Mouse (Mus musculus) heart, embryonic 14.5 days (tissue): Measurements from ENCODE around the gene Cdk16. TPM values are rescaled to one million over a fixed set of nuclear protein-coding genes. Genes with fewer than 3 reads are reported as not detected.
A peak's percentile ranks its signal among the peaks of the same experiment; 100 is the strongest.

Source experiments
- ATAC-seq: fragments of 200-750 bp; cut with Nextera tagmentation; 2 replicates; pipeline ENCODE4 v1.8.0; 2017; ENCODE audit warnings: low read depth, moderate TSS enrichment; ENCODE audit not compliant: insufficient number of reproducible peaks, insufficient read depth, low FRiP score
- H3K27ac ChIP-seq, 2 experiments: fragments of 200-500 bp in 1 of 2; fragments of 300-500 bp in 1 of 2; sonication (generic) in 1 of 2; replicated peaks in 1 of 2; 2 replicates each; pipeline ENCODE4 v1.5.1; 2012 to 2014; ENCODE audit warnings: low read depth in 2 of 2, low read length in 2 of 2, control low read depth in 1 of 2, mild to moderate bottlenecking in 1 of 2, mixed read lengths in 1 of 2; ENCODE audit not compliant: control insufficient read depth in 1 of 2, insufficient read depth in 1 of 2
- H3K27me3 ChIP-seq: fragments of 300-500 bp; sonication (generic); 2 replicates; pipeline ENCODE4 v1.6.1; 2014; ENCODE audit warnings: mild to moderate bottlenecking, low read length, control low read depth; ENCODE audit not compliant: control insufficient read depth, insufficient read depth
- H3K36me3 ChIP-seq: fragments of 300-500 bp; sonication (generic); 2 replicates; pipeline ENCODE4 v1.6.1; 2014; ENCODE audit warnings: mild to moderate bottlenecking, control low read depth, low read length, mixed read lengths; ENCODE audit not compliant: control insufficient read depth, insufficient read depth
- H3K4me1 ChIP-seq, 2 experiments: fragments of 200-500 bp in 1 of 2; fragments of 300-500 bp in 1 of 2; sonication (generic) in 1 of 2; 2 replicates each; pipeline ENCODE4 v1.6.1; 2012 to 2014; ENCODE audit warnings: low read length in 2 of 2, control low read depth in 1 of 2, mixed read lengths in 1 of 2; ENCODE audit not compliant: control insufficient read depth in 2 of 2, insufficient read depth in 2 of 2
- H3K4me2 ChIP-seq: fragments of 300-500 bp; sonication (generic); 2 replicates; pipeline ENCODE4 v1.6.1; 2014; ENCODE audit warnings: mild to moderate bottlenecking, low read length
- H3K4me3 ChIP-seq, 2 experiments: fragments of 200-500 bp in 1 of 2; fragments of 300-500 bp in 1 of 2; sonication (generic) in 1 of 2; 2 replicates each; pipeline ENCODE4 v1.5.1; 2012 to 2014; ENCODE audit warnings: low read length in 2 of 2, mild to moderate bottlenecking in 2 of 2, control low read depth in 1 of 2, low read depth in 1 of 2, moderate library complexity in 1 of 2; ENCODE audit not compliant: control insufficient read depth in 1 of 2, insufficient read depth in 1 of 2
- H3K9ac ChIP-seq: fragments of 300-500 bp; sonication (generic); 2 replicates; pipeline ENCODE4 v1.6.1; 2014; ENCODE audit warnings: mild to moderate bottlenecking, low read length
- H3K9me3 ChIP-seq: fragments of 300-500 bp; sonication (generic); 2 replicates; pipeline ENCODE4 v1.6.1; 2016; ENCODE audit warnings: low read length, control low read depth; ENCODE audit not compliant: control insufficient read depth
- WGBS: fragments of 180-500 bp; shearing (Covaris S2); extraction: QIAGEN DNeasy Blood & Tissue Kit; methylation state at CpG from one replicate; pipeline ENCODE4 v1.1.7; 2014; 5-methylcytosine and 5-hydroxymethylcytosine counted together
- polyA plus RNA-seq: library from polyadenylated mRNA; unstranded; fragments of >200 nt; fragmentation: Nextera tagmentation; extraction: Ambion mirVana; gene quantifications from 2 replicates; pipeline ENCODE4 v1.2.1, GENCODE M21; 2014

Cdk16 gene
- polyA plus RNA-seq, 1 experiment from 2014 or later: 85.2 TPM

DNA sequence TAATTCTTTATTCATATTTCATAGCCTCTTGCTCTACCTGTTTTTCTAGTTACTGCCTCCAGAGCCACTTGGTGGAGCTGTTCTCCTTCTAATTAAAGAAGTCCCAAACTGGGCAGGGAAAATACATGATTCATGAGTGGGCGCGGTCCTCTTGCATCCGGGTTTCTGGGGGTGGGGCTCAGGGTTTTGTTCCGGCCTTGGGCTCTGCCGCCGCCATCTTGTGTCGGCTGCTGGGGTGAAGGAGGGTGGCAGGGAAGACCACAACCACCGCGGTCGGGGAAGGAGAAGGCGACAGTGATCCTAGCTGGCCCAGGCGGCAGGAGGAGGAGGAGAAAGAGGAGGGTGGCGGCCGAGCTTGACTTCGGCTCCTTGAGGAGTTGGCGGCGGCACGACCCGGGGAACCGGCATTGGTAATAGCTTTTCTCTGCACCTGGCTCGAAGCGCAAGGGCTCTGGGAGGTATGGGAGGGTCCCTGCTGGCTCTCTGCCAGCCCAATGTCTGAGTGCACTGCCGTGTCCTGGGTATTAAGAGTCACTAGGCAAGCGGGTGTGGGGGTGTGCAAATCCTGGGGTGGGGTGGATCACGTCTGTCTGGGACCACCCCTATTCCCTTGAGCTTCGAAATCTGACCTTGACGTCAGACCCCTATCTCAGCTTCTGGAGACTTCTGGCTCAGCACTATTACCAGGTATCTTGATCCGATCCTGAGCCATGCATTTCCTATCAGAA lies 24.9 kb upstream of the Cdk16 start:
- H3K4me1 ChIP-seq: peaks cover 2 to 13% of the 10 kb centered on the region in 2 experiments
- peak overlapping the region; percentile 67 to 68 for H3K4me3 ChIP-seq
- H3K4me2 ChIP-seq: peak overlapping the region; percentile 69
- no peaks in the 10 kb centered on the region for H3K27me3 ChIP-seq
- peak overlapping the region; percentile 66 to 82 for H3K27ac ChIP-seq
- 19% methylated on average over 28 of the region's 28 CpGs for WGBS
- no peaks in the 10 kb centered on the region for H3K9me3 ChIP-seq
- peak; percentile 76 for ATAC-seq
- peak overlapping the region; percentile 90 for H3K9ac ChIP-seq
- peaks cover 22% of the 10 kb centered on the region for H3K36me3 ChIP-seq

DNA sequence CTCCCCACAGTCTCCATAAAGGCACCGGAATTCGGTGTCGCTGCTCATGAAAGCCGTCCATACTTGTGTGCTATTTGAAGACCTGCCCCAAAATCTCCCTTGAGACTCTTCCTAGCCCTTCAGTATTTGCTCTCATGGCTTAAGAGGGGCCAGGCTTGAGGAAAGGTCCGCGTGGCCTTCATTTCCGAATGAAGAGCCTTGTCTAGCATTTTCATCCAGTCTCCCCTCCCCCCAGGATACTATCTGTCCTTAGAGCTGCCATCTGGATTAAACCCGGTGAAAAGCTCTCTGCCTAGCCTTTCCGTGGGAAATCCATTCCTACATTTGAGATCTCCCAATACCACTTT lies 24.3 kb upstream of the Cdk16 start:
- Histone ChIP-seq H3K27ac (peak overlapping the region; percentile 66 to 82), H3K4me1 (peaks cover 2 to 13% of the 10 kb centered on the region in 2 experiments), H3K27me3 (no peaks in the 10 kb centered on the region), H3K4me2 (peak overlapping the region; percentile 69), H3K9ac (peak overlapping the region; percentile 90), H3K36me3 (peaks cover 27% of the 10 kb centered on the region), H3K4me3 (peak overlapping the region; percentile 67 to 68), H3K9me3 (no peaks in the 10 kb centered on the region)
- peak; percentile 11; the same call in 1 of the 2 replicates for ATAC-seq
- WGBS: 17% methylated on average over 9 of the region's 9 CpGs

DNA sequence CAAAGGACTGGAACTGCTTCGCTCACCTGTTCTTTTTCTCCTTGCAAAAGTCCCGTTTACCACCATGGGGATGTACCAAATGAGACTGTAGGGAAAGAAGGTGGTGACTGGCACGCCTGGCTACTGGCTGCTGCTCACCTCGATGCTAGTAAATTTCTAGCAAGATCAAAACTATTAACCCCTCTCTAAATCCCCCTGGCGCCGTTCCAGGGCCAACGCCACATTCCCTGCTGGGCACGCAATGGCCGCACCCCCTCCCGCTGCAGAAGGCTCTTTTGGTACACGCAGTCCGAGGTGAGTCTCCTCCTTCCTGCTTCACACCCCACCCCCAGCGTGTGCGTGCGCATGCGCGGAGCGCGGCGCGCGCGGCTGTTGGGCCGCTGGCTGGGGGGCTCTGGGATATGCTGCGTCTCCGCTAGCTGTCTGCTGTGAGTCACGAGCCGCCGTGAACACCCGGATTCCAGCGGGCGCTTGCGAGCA lies 354 bp downstream of the Cdk16 start:
- H3K27me3 ChIP-seq: no peaks in the 10 kb centered on the region
- peaks cover 0 to 11% of the 10 kb centered on the region in 2 experiments; a peak in 2 of 4 replicates for H3K4me1 ChIP-seq
- H3K9me3 ChIP-seq: no peaks in the 10 kb centered on the region
- H3K9ac ChIP-seq: peak overlapping the region; percentile 94
- H3K36me3 ChIP-seq: peaks cover 22% of the 10 kb centered on the region
- peak overlapping the region; percentile 97 to 98 for H3K27ac ChIP-seq
- 12% methylated on average over 33 of the region's 33 CpGs for WGBS
- H3K4me3 ChIP-seq: peak overlapping the region; percentile 65 to 80
- ATAC-seq: peak; percentile 89
- peak overlapping the region; percentile 76 for H3K4me2 ChIP-seq

DNA sequence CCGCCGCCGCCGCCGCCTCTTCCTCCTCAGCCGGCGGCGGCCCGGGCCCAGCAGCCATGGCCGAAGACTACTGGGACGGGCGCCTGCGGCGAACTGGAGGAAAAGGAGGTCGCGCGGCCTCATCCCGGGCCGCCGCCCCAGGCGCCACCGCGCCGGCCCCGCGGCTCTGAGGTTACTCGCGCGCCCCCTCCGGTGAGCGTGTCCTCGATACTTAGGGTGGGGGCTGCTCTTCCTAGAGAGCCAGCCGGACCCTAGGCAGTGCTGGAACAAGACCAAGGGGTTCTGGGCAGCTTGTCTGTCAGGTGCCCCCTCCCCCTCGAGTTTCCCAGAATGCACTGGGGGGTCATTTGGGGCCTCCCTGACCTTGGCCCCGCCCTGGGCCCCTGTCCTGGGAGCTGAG lies 861 bp downstream of the Cdk16 start:
- no peaks in the 10 kb centered on the region for H3K9me3 ChIP-seq
- 21% methylated on average over 23 of the region's 35 CpGs for WGBS
- H3K4me2 ChIP-seq: peak overlapping the region; percentile 76

DNA sequence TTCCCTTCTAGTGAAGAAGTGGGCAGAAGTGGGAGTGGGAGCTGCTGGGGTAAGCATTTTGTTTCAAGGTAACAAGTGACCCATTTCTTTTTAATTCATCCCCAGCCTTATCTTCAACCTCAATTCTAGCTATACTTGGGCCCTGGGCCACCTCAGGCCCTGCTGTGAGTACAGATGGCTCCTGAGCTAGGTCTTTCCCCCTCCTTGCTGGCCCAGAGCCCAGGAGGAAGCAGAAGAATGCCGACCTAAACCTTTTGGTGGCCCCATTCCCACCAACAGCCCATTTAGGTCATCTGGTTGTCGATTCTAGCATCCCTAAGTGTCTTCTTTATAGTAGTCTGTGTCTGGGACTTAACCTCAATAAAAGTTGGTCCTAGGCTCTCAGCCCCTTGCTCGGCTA lies 3.8 kb downstream of the Cdk16 start:
- Histone ChIP-seq H3K4me1 (peaks cover 0 to 11% of the 10 kb centered on the region in 2 experiments; a peak in 2 of 4 replicates), H3K9me3 (no peaks in the 10 kb centered on the region), H3K9ac (no peak overlapping the region), H3K27ac (no peak overlapping the region), H3K36me3 (peaks cover 50% of the 10 kb centered on the region), H3K4me3 (no peak overlapping the region), H3K27me3 (no peaks in the 10 kb centered on the region), H3K4me2 (no peak overlapping the region)
- 63% methylated on average over 3 of the region's 3 CpGs for WGBS
- ATAC-seq: no peak

More for the DNA sequence above, 861 bp downstream of the Cdk16 start:
- peak overlapping the region; percentile 65 to 80 for H3K4me3 ChIP-seq
- H3K36me3 ChIP-seq: peaks cover 24% of the 10 kb centered on the region
- ATAC-seq: peak; percentile 56
- H3K9ac ChIP-seq: peak overlapping the region; percentile 94
- peak overlapping the region; percentile 97 to 98 for H3K27ac ChIP-seq
- peaks cover 0 to 11% of the 10 kb centered on the region in 2 experiments; a peak in 2 of 4 replicates for H3K4me1 ChIP-seq
- H3K27me3 ChIP-seq: no peaks in the 10 kb centered on the region

DNA sequence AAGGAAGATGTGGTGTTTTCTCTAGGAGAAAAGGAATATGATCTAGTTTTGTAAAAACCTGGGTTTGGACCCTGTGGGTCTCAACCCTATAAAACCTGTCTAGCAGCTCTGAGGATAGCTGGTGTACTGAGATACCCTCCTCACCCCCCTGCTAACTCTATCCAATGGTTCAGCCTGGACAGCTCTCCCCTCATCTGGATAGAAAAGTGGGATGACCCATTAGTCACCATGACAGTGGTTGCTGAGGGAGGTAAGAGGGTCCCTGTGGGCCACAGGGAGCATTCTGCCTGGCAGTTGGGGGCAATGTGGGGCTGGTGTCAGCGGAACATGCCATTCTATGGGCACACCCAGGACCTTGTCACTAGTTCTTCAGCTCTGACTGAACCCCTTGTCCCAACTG lies 4.9 kb downstream of the Cdk16 start:
- Histone ChIP-seq H3K4me3 (no peak overlapping the region), H3K4me1 (peaks cover 0 to 7% of the 10 kb centered on the region in 2 experiments; a peak in 2 of 4 replicates), H3K27me3 (no peaks in the 10 kb centered on the region), H3K9me3 (no peaks in the 10 kb centered on the region), H3K27ac (no peak overlapping the region), H3K9ac (no peak overlapping the region), H3K36me3 (peaks cover 58% of the 10 kb centered on the region), H3K4me2 (no peak overlapping the region)
- ATAC-seq: no peak
- WGBS: 67% methylated on average over 1 of the region's 1 CpGs

DNA sequence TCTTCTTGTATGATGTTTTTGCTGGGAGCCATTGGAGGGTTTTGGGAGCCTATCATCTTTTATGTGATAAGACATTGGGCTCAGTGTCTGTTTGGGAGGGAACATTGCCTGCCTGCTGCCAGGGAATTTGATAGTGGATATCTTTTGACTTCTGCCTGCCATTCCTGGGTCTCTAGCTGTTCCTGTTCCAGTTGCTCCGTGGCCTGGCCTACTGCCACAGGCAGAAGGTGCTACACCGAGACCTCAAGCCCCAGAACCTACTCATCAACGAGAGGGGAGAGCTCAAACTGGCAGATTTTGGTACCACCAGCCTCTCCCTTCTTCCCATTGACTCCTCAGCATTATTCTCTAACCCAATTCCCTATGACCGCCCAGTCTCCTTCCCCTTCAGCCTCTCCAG lies 8.1 kb downstream of the Cdk16 start:
- WGBS: 68% methylated on average over 4 of the region's 4 CpGs
- Histone ChIP-seq H3K9ac (no peak overlapping the region), H3K9me3 (no peaks in the 10 kb centered on the region)

More for the DNA sequence above, 8.1 kb downstream of the Cdk16 start:
- no peak overlapping the region for H3K4me2 ChIP-seq
- ATAC-seq: no peak
- no peaks in the 10 kb centered on the region for H3K27me3 ChIP-seq
- no peak overlapping the region for H3K4me3 ChIP-seq
- peaks cover 76% of the 10 kb centered on the region for H3K36me3 ChIP-seq
- H3K27ac ChIP-seq: no peak overlapping the region
- no peaks in the 10 kb centered on the region for H3K4me1 ChIP-seq
